Mouse (Mus musculus) forebrain, embryonic 14.5 days (tissue): ENCODE data around the gene Krcc1. TPM values are rescaled to one million over a fixed set of nuclear protein-coding genes. Genes with fewer than 3 reads are reported as not detected.

Source experiments
- ATAC-seq: fragments of 200-750 bp; cut with Nextera tagmentation; 2 replicates; pipeline ENCODE4 v1.8.0; 2017; ENCODE audit warnings: mild to moderate bottlenecking, moderate library complexity
- DNase-seq: peaks from one replicate; pipeline ENCODE4 v3.0.0-alpha.2; 2015; ENCODE audit warnings: low spot score
- H3K27ac ChIP-seq: fragments of 300-500 bp; sonication (generic); 2 replicates; pipeline ENCODE4 v1.5.1; 2014; ENCODE audit warnings: low read depth, mild to moderate bottlenecking, control low read depth, low read length, moderate library complexity
- H3K27me3 ChIP-seq: fragments of 300-500 bp; sonication (generic); replicated peaks from 2 replicates; pipeline ENCODE4 v1.6.1; 2014; ENCODE audit warnings: low read length, control low read depth, mixed read lengths; ENCODE audit not compliant: control insufficient read depth, insufficient read depth
- H3K36me3 ChIP-seq: fragments of 300-500 bp; sonication (generic); 2 replicates; pipeline ENCODE4 v1.6.1; 2014; ENCODE audit warnings: low read length, control low read depth; ENCODE audit not compliant: control insufficient read depth, insufficient read depth
- H3K4me1 ChIP-seq: fragments of 300-500 bp; sonication (generic); 2 replicates; pipeline ENCODE4 v1.6.1; 2014; ENCODE audit warnings: antibody characterized with exemption, low read length, control low read depth; ENCODE audit not compliant: control insufficient read depth, insufficient read depth
- H3K4me2 ChIP-seq: fragments of 300-500 bp; sonication (generic); 2 replicates; pipeline ENCODE4 v1.6.1; 2014; ENCODE audit warnings: mild to moderate bottlenecking, control low read depth, low read length
- H3K4me3 ChIP-seq: fragments of 300-500 bp; sonication (generic); 2 replicates; pipeline ENCODE4 v1.5.1; 2014; ENCODE audit warnings: low read depth, low read length, control low read depth
- H3K9ac ChIP-seq: fragments of 300-500 bp; sonication (generic); 2 replicates; pipeline ENCODE4 v1.6.1; 2014; ENCODE audit warnings: mild to moderate bottlenecking, low read length, control low read depth, moderate library complexity
- H3K9me3 ChIP-seq: fragments of 300-500 bp; sonication (generic); replicated peaks from 2 replicates; pipeline ENCODE4 v1.6.1; 2016; ENCODE audit warnings: low read length, control low read depth, mixed read lengths; ENCODE audit not compliant: control insufficient read depth
- WGBS: fragments of 180-500 bp; shearing (Covaris S2); extraction: QIAGEN DNeasy Blood & Tissue Kit; methylation state at CpG from one replicate; pipeline ENCODE4 v1.1.7; 2014; 5-methylcytosine and 5-hydroxymethylcytosine counted together
- polyA plus RNA-seq: library from polyadenylated mRNA; unstranded; fragments of >200 nt; fragmentation: Nextera tagmentation; extraction: Ambion mirVana; gene quantifications from 2 replicates; pipeline ENCODE4 v1.2.1, GENCODE M21; 2014

Gene Krcc1
- polyA plus RNA-seq, 1 experiment from 2014 or later, result 23.6 TPM

DNA sequence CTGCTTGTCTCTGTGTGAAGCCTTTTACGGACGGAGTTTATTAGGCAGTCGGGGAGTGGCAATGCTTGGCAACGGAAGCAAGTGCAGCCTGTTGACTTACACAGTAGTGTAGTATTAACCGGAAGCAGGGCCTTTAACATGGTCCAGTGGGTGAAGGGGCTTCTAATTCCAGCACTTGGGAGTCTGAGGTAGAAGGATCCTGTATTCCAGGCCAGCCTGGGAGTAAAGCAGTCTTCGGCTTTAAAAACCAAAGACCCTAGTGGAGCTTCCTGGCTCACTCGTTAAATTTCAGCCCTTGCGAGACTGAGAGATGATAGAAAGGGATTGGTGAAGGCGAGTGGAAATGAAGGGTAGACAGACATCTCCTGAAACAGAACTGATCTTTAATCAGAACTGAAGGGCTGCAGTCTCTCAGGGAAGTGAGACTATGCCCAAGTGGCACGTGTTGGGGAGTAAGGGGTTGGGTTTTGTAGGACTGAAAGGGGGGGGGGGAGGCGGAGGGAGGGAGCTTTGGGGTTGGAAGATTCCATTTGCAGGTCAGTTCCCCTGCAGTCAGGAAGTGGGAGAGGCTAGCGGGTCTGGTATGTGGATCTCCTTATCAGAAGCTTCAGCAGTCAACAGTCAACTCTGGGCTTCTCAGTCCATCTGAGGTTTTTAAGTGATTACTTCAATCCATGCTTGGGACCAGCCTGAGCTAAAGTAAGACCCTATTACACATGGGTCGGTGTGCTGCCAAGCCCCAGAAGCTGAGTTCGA is 998 bp upstream of the Krcc1 start:
- Histone ChIP-seq H3K9me3 (no peaks in the 10 kb centered on the region), H3K4me2 (peak overlapping the region; percentile 62), H3K9ac (peak overlapping the region; percentile 99), H3K36me3 (no peaks in the 10 kb centered on the region), H3K4me1 (peaks cover 11% of the 10 kb centered on the region), H3K27ac (peak overlapping the region; percentile 93; the same call in 1 of the 2 replicates), H3K27me3 (no peaks in the 10 kb centered on the region), H3K4me3 (peak overlapping the region; percentile 90)
- 25% methylated on average over 13 of the region's 14 CpGs for WGBS
- ATAC-seq (peak; percentile 21), DNase-seq (peak; percentile 44)

DNA sequence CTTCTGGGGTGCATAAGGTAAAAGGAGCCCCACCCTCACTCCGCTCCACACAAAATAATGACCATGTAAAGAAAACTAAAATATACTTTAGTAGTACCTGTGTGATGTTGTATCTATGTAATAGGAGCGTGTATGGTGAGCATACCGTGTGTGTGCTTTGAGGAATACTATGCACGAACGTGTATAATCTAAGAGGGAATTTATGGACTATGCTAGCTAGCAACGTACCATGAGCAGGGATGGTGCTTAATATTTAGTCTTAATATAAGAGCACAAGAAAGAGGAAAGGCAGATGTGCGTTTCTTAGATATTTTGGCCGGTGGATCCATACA is 454 bp upstream of the Krcc1 start:
- Histone ChIP-seq H3K4me1 (peaks cover 11% of the 10 kb centered on the region), H3K9me3 (no peaks in the 10 kb centered on the region), H3K4me3 (peak overlapping the region; percentile 90), H3K27me3 (no peaks in the 10 kb centered on the region), H3K27ac (peak overlapping the region; percentile 93), H3K9ac (peak overlapping the region; percentile 99), H3K36me3 (no peaks in the 10 kb centered on the region), H3K4me2 (peak overlapping the region; percentile 62)
- ATAC-seq, result peak; percentile 59; the same call in 1 of the 2 replicates
- 3% methylated on average over 8 of the region's 8 CpGs for WGBS
- no peak for DNase-seq

DNA sequence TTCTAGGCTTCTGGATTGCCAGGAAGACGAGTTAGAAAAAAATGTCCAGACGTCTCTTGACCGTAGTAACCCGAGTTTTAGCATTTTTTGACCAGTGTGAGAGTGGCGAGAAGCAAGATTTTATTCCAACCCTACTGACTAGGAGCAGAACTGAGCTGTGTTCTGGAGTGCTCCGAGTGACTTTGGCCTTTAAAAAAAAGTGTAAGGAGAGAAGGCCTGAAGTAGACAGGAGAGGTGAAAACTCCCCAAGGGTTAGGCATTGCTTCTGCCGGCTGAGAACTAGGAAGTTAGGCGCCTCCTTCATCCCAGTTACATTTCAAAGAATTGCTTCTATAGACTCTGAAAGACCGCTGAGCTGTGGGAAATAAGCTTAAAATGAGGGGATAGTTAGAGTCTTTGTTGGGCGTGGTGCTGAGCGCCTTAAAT is 852 bp downstream of the Krcc1 start:
- H3K4me2 ChIP-seq, result peak overlapping the region; percentile 62
- DNase-seq, result peak; percentile 33

DNA sequence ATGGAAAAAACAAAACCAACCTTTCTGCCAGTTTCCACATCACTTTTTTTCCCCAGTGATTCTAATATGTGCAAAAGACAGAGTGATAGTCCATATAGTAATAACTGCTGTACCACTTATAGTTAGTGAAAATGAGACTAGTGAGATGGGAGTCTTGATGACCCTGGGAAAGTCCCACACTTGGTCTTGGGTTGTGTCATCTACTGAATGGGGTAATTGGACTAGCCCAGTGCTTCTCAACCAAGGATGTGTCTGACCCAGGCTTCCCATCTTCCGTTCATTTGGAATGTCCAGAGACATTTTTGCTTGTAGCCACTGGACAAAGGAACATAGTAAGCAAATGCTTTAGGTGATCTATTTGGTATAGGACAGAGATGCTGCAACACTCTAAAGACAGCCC is 2.2 kb downstream of the Krcc1 start:
- no peaks in the 10 kb centered on the region for H3K9me3 ChIP-seq
- WGBS, result 97% methylated on average over 1 of the region's 1 CpGs
- no peaks in the 10 kb centered on the region for H3K36me3 ChIP-seq
- no peak overlapping the region for H3K27ac ChIP-seq
- peaks cover 11% of the 10 kb centered on the region for H3K4me1 ChIP-seq
- DNase-seq, result no peak
- no peak for ATAC-seq
- no peak overlapping the region for H3K9ac ChIP-seq
- H3K4me2 ChIP-seq, result no peak overlapping the region
- H3K27me3 ChIP-seq, result no peaks in the 10 kb centered on the region
- no peak overlapping the region for H3K4me3 ChIP-seq

More for the DNA sequence above, 852 bp downstream of the Krcc1 start:
- H3K27ac ChIP-seq, result peak overlapping the region; percentile 93
- under 1% methylated on average over 11 of the region's 11 CpGs for WGBS
- H3K9ac ChIP-seq, result peak overlapping the region; percentile 99
- H3K36me3 ChIP-seq, result no peaks in the 10 kb centered on the region
- no peaks in the 10 kb centered on the region for H3K27me3 ChIP-seq
- no peaks in the 10 kb centered on the region for H3K9me3 ChIP-seq
- ATAC-seq, result peak; percentile 3; the same call in 1 of the 2 replicates
- H3K4me3 ChIP-seq, result peak overlapping the region; percentile 90
- peaks cover 11% of the 10 kb centered on the region for H3K4me1 ChIP-seq

DNA sequence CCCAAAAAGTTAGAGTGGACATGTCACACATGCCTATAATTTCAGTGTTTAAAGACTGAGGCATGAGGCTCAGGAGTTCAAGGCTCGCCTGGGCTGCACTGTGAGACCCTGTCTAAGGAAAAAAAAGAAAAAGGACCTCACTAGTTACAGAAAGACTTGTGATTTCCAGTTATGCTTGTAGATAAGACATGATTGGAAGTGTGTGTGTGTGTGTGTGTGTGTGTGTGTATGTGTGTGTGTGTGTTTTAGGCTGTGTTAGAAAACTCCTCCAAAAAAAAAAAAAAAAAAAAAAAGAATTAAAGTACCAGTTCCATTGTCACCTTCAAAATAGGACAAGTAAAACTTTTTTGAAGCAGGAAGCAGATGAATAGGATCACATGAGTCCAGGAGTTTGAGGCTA is 3.1 kb downstream of the Krcc1 start:
- H3K4me3 ChIP-seq, result no peak overlapping the region
- no peaks in the 10 kb centered on the region for H3K9me3 ChIP-seq
- no peaks in the 10 kb centered on the region for H3K36me3 ChIP-seq
- no peak overlapping the region for H3K9ac ChIP-seq
- 89% methylated on average over 1 of the region's 1 CpGs for WGBS
- peaks cover 11% of the 10 kb centered on the region for H3K4me1 ChIP-seq
- DNase-seq, result no peak
- H3K27ac ChIP-seq, result no peak overlapping the region
- ATAC-seq, result no peak
- no peaks in the 10 kb centered on the region for H3K27me3 ChIP-seq
- no peak overlapping the region for H3K4me2 ChIP-seq

DNA sequence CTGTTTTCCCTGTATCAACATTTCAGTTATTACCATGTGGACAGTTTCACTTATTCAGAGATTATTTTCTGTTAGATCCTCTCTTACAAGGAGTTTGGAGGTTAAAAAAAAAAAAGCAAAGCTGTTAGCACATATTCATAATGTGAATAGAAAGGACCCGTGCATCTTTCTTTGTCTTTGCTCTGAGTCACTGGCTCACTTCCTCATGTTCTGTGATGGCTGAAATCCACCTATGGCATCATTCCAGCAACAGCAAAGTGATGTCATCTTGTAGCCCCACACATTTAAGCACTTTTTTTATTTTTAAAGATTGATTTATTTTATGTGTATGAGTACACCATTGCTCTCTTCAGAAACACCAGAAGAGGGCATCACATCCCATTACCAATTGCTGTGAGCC is 7.9 kb downstream of the Krcc1 start:
- Histone ChIP-seq H3K4me3 (no peak overlapping the region), H3K9ac (no peak overlapping the region), H3K9me3 (no peaks in the 10 kb centered on the region), H3K36me3 (peaks cover 3% of the 10 kb centered on the region; the same call in 1 of the 2 replicates), H3K27ac (no peak overlapping the region), H3K27me3 (no peaks in the 10 kb centered on the region), H3K4me2 (no peak overlapping the region), H3K4me1 (no peaks in the 10 kb centered on the region)
- WGBS, result 64% methylated on average over 1 of the region's 1 CpGs
- ATAC-seq (no peak), DNase-seq (no peak)

DNA sequence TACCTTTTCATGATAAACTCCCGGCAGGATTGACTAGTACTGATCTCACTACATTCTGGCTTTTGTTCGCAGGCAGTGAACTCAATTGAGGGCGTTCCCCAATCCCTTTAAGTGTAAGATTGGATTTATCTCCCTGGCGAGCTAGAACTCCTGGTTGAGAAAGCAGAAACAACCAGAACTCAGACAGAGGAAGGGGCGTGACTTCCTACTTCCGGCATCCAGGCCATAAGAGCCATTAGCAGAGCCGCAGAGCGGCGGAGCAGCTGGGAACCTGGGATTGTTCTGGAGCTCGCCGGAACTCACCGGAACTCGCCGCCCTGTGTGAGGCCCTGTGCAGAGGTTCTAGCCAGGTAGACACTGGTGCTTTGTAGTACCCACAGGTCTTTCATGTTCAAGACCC is 22.0 kb downstream of the Krcc1 start:
- no peaks in the 10 kb centered on the region for H3K36me3 ChIP-seq
- H3K27me3 ChIP-seq, result no peaks in the 10 kb centered on the region
- no peak overlapping the region for H3K9ac ChIP-seq
- H3K4me3 ChIP-seq, result no peak overlapping the region
- WGBS, result 82% methylated on average over 14 of the region's 14 CpGs
- no peaks in the 10 kb centered on the region for H3K4me1 ChIP-seq
- H3K27ac ChIP-seq, result no peak overlapping the region
- no peaks in the 10 kb centered on the region for H3K9me3 ChIP-seq
- ATAC-seq (no peak), DNase-seq (no peak)
- H3K4me2 ChIP-seq, result no peak overlapping the region

DNA sequence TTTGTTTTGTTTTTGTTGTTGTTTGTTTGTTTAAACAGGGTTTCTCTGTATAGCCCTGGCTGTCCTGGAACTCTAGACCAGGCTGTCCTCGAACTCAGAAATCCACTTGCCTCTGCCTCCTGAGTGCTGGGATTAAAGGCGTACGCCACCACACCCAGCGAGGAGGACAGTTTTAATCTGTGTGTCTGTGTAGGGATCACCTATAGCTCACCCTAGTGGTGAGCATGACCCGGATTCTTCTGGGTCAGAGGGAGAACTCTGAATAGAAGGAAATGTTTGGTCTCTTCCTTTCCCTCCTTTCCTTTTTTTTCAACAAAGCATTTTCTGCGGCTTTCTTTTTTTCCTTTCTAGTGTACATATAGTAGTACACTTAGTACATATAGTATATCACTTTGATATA is 23.8 kb downstream of the Krcc1 start:
- H3K4me2 ChIP-seq, result no peak overlapping the region
- no peaks in the 10 kb centered on the region for H3K36me3 ChIP-seq
- H3K9ac ChIP-seq, result no peak overlapping the region
- H3K4me3 ChIP-seq, result no peak overlapping the region
- H3K4me1 ChIP-seq, result no peaks in the 10 kb centered on the region
- no peaks in the 10 kb centered on the region for H3K27me3 ChIP-seq
- WGBS, result 77% methylated on average over 6 of the region's 6 CpGs
- no peak for DNase-seq
- H3K27ac ChIP-seq, result no peak overlapping the region
- ATAC-seq, result no peak
- H3K9me3 ChIP-seq, result no peaks in the 10 kb centered on the region

DNA sequence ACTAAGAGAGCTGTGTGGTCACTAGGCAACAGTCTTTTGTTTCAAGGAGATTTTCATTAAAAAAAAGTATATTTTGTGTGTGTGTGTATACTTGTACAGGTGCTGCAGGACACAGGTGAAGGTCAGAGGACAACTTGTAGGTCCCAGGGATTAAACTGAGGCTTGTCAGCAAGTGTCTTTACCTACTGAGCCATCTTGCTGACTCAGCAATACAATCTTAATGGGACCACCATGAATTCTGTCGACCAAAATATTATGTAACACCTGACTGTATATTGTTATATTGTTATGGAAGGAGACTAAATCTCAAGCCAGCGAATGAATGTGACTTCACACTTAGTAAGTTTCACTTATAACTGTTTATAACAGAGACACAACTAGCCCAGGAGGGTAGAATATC is 26.6 kb downstream of the Krcc1 start:
- no peak for ATAC-seq
- Histone ChIP-seq H3K9ac (no peak overlapping the region), H3K27me3 (no peaks in the 10 kb centered on the region), H3K4me2 (no peak overlapping the region), H3K9me3 (no peaks in the 10 kb centered on the region), H3K4me3 (no peak overlapping the region), H3K27ac (no peak overlapping the region), H3K4me1 (no peaks in the 10 kb centered on the region), H3K36me3 (no peaks in the 10 kb centered on the region)
- no peak for DNase-seq
- 71% methylated on average over 2 of the region's 2 CpGs for WGBS
